Mouse (Mus musculus) cerebellum, postnatal 14 days (tissue): Measurements from ENCODE around the gene Angptl3.

Experiments used
- DNase-seq, 2 experiments: peaks; one replicate each; pipeline ENCODE4 v3.0.0; 2021; ENCODE audit warnings: mixed read lengths in 2 of 2

Angptl3 gene

DNA sequence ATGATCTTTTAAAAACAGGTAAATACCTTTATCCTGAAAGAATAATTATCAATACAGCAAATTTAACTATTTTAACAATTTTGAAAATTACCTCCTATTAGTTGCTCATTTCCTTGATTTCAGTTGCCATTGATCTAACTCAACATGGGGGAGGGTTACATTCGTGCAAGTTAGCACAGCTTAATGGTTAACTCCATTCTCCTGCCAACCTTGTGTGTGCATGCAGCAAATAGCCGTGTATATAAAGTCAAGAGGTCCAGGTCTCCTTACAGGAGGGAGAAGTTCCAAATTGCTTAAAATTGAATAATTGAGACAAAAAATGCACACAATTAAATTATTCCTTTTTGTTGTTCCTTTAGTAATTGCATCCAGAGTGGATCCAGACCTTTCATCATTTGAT is at the start of gene Angptl3:
Angptl3 (plus strand) TSS at position 269 of the 400 bp plus-strand sequence.
- no peak for DNase-seq

DNA sequence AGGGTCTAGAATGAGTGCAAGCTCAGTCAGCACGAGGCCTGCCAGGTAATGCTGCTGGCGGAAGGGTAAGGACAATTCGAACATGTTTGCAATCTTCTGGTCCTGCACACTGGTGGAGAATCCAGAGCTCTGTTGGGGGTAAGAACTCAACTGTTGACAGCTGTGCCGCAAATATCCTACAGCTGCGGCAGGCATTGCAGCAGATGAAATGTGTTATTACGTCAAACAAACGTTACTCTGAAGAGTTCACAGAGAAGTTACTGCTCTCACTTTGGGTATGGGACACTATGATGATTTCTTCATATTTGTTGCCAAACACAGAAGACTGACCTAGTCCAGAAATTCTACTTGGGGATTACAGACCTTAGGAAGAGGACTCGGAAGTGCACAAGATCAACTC is 46.1 kb upstream of the Angptl3 start:
- no peak for DNase-seq

DNA sequence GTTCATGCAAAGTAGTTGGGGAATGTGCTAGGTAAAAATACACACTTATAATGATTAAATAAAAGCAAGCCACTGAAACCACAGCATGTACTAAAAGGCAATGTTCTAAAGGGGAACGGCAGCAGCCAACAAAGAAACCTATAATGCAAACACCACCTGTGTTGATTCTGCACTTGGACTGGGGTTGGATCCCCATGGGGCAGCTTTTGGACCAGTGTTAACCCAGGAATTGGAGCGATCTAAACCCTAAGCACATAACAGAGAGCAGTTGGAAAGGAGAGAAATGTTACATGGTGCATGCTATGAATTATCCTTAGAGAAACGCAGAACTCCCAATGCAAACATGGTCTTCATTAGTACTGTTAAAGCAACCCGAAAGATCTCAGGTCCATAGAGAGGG is 37.3 kb upstream of the Angptl3 start:
- DNase-seq = no peak

DNA sequence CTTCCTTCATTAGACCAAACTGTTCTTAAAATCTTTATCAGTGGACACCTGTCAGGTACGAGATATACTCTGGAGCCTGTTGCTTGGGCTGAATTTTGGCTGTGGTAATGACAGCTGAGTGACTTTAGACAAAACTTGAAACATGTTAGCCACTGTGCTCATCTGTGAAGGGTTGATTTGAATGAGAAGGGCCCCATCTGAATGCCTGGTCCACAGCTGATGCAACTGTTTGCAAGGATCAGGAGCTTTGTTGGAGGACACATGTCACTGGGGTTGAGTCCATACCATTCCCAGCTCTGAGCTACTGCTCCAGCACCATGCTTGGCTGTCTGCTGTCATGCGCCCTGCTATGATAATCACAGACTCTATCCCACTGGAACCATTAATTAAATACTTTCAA is 25.2 kb upstream of the Angptl3 start:
- DNase-seq = no peak

DNA sequence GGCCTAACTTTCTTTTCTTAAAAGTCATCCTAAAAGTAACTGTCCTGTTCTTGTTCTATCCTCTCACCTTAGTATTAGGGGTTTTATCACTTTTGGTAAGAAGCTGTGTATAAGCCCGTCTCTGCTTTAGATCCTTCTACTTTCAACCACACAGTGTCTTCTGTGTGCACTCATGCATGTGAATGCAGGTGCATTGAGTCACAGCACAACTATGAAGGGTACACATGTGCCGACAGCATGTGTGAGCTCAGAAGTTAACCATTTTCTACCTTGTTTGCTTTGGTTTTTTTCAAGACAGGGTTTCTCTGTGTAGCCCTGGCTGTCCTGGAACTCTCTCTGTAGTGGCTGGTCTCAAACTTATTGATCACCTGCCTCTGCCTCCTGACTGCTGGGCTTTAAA is 24.4 kb upstream of the Angptl3 start:
- DNase-seq = no peak

DNA sequence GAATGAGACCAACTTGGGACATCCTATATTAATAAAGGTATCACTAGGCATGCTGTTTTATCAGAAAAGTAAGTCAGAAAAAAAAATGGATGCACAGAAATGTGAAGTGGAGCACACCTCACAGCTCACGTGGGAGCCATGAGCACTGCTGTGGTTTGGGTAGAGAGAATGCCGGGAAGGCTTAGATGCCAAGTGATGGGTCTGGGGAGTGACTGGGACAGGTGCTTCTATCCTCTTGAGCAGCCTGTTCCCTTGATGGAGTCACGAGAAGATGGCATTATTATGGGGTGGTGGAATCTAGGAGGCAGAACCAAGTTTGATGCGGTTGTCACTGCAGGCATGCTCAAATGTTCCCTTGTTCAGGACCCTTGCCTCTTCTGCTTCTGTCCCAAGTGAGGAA is 19.7 kb upstream of the Angptl3 start:
- DNase-seq = no peak

DNA sequence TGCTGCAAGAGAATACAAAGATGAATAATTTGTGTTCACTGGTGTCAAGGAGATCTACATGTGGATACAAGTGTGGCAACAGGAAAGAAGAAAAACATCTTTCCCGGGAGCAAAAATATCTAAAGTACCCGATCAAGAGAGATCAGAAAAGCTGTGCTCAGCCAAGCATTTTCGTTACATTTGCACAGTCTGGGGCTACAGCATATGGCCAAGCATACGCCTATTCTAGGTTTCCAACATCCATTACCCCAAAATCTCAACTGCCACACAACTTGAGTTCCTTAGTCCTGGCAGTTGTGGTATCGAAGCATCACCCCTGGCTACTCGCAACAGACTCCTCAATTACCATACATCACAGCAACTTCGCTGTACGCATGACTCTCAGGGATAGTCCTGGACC is 8.5 kb upstream of the Angptl3 start:
- no peak for DNase-seq

DNA sequence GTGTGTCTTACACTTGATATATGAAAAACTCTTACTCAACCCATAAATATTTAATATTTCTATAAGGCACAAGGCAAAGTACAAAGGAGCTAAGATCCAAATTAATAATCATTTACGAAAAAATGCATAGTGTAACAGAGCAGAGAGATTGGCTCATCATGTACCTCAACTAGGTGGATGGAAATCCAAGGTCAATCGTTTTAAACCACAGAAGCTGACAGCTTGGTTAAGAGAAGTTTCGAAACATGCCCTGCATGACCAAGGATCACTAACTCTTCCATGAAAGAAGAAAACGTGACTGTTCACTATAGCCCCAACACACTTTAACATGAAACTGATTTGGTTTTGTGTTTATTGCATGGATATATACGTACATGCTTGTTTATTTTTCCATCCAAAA is 2.4 kb upstream of the Angptl3 start:
- DNase-seq = no peak

DNA sequence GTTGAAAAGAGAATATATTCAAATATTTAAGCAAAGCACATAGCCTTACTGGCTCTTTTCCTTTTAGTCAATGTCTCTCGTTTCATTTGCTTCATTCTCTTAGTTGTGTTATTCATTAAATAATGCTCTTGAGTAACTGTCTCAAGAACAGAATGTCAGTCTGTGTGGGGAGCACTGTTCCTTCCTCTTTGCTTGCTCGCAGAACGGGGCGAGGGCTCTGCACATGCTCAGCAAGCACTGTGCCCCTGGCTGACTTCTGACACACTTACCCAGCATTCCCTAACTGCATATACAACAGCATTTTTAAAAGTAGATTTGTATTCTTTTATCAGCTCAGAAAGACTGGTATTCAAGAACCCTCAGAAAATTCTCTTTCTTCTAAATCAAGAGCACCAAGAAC is 2.2 kb downstream of the Angptl3 start:
- no peak for DNase-seq

DNA sequence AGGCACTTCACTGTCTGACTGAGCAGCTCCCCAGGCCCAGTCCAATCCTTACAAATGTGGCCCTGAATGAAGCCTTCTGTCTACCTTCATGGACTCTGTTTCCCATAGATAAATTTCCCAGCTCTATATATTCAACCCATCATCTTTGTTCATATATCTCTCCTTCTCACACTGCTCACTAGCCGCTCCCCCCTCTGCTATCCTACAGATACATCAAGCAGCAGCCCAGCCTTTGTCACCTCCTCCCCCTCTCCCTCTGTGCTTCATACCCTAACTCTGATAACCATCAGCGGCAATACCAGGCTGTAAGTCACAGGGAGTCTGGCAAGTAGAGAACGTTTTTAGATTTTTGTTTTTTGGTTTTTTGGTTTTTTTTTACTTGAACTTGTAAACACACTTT is 14.1 kb downstream of the Angptl3 start:
- no peak for DNase-seq

DNA sequence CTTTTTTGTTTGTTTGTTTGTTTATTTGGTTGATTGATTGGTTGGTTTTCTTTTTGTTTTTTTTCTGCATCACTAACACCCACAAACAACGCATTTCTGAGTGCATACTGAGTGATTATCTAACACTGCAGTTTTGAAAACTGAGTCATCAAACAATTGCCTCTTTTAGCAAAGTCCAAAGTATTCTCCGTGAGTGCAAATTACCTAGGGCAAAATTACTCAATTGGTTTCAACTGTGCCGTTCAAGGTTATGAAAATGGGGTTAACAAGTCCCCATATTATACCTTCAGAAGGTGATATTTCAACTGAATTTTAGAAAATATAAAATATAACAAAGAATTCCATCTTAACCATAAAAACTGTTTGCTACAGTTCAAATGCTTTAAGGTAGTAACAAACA is 15.7 kb downstream of the Angptl3 start:
- DNase-seq = no peak

DNA sequence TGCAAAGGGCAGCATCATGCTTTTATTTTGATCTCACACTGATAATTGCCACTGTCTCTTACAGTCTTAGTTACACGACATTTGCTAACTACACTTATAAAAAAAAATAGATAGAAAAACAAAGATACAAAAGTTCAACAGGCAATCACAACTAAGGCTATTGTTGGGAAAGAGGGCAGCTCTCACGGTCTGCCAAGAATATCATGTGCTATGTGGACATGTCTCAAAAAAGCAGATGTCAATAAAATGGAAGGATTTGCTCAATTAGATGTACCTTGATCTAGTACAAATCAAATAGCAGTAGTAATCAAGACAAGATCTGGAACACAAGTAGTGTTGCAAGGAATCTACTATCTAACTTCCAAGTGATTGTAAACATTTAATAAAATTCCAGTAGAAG is 17.8 kb downstream of the Angptl3 start:
- DNase-seq = no peak

DNA sequence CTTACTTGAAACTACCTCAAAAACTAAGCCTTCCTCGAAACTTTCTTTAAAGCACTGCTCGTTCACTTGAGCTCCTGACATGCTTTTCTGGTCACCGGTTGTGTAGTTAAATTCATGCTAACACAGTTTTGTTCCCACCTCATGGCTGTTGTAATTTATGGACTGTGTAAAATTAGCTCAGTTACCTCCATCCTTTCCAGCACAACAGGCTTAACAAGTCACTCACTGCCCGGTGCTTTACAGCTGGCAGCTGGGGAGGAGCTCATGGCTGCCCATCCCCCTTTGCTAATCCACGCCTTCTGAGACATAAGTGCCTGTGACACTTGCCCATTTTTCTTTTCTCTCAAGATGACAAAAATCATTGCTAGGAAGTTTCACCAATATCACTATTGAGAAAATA is 33.8 kb downstream of the Angptl3 start:
- no peak for DNase-seq

DNA sequence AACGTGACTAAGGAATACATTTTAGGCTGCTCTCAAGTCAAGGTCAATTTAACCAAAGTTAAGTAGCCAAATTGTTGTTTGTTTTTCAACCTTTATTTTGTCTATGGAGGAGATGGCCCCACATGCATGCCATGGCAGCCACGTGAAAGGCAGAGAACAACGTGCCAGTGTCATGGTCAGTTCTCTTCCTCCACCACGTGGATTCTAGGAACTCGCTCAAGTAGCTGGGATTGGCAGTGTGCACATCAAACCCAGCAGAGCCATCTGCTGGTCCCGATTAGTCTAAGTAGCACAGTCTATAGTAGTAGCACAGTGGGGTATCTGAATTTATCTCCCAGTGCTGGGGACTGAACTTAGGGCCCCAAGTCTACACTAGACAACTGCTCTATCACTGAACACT is 38.1 kb downstream of the Angptl3 start:
- no peak for DNase-seq

DNA sequence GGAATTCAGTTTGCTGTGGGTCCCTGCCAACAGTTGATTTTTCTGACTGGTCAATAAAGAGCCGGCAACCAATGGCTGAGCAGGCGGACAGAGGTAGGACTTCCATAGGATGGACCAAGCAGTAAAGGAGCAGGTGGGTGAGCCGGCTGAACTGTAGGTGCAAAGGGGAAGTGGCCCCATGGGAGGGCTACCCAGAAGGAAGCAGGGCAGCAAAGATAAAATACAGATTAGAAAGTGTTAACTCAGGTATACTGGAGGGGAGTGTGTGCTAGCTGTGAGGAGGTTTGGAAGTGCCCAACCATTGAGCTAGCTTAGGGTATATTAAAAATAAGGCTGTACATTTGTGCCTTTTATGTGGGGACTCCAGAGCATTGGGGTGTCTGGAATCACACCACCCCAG is 47.3 kb downstream of the Angptl3 start:
- no peak for DNase-seq

DNA sequence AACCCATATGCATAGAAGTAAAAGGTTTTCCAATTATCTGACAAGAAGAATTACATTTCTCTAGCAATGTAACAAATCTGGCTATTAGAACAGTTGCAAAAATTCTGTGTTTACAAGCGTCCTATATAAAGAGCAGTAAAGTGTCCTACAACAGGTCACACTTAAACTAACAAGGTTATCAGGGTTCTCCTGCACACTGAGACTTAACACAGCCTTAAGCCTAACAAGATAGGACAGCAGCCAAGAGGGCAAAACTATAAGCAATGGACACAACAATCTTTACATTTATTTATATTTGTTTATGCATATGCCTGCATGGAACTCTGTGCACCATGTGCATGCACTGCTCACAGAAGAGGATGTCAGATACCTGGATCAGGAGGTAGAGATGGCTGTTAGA is 50.4 kb downstream of the Angptl3 start:
- no peak for DNase-seq

DNA sequence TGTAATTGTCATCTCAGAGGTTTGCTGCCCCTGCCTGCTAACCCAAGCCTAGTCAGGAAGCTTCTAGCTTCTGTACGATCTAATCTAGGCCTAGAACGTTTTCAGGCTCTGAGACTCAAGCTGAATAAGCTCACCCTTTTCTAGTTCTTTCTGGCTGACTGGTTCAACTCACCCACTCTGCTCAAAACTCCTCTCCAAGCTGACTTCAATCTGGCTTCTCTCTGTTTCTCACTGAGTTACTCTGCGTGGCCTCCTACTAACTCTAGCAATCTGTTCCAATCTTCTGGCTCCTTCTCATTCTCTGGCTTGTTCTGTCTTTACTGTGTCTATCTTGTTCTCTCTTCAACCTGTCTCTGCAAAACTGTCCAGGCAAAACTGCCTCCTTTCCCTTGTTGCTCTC is 53.1 kb downstream of the Angptl3 start:
- no peak for DNase-seq

DNA sequence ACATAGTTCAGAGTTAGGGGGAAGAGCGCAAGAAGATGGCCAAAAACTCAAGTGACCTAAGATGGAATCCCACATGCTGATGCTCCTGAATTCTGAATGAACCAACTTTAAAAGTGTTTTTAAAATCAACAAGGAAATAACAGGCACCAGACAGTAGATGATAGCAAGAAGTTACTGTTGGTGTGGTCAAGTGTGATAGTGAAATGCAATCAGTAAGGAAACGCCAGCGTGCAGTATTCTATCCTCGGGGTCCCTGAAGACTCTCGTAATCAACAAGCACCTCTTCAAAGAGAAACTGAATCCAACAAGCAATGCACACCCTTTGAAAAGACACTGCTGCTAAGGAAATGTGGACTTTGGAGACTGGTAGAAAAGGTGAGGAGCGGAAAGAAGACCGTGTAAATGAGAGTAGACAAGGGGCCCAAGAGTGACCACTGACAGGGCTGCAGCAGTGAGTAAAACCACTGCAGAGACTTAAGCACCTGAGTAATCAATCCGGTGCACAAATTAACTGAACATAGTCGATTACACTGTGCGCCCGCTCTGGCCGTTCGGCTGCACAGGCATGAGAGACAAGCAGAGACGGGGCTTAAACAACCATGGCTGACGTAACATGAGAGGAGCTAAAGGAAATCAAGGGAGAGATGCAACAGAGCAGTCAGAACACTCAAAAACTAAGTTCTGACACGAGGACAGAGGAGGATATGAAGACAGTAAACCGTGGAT is 57.2 kb downstream of the Angptl3 start:
- no peak for DNase-seq

DNA sequence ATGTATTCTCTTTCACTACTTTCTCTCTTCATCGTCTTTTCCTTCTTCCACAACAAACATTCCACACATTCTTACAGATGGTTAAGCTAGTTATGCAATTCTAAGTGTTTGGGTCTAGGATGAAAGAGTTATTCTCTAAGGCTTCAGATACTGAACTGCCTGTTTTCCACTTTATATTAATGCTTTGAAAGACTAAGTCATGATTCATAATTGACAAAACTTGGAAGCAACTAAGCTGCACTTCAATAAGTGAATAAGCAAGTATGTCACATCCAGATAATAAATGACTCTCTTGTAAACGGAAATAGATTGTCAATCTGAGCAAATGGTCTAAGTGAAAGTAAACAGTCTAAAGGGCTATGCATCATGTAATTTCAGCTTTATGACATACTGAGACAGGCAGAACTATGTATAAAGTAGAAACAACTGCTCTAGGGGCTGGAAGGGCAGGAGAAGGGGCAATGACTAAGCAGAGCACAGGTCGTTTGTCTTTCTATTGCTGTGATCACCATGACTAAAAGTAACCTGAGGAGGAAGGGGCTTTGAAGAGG is 60.5 kb downstream of the Angptl3 start:
- DNase-seq = no peak

DNA sequence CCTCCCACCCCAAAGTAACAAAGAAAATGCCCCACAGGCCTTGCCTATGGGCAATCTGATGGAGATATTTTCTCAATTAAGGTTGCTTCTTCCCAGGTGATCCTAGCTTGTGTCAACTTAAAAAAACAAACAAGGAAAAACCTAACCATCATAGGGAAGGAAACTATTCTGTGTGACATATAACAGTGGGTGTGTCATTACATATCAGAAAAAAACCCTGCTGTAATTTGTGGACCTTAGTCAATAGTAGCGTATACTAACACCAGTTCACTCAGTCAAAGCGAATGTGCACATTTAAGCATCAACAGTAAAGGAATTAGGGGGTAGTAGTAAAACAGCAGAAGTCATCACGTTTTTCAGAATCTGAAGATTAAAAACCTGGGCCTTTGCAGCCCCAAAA is 61.0 kb downstream of the Angptl3 start:
- DNase-seq = no peak
